Mouse (Mus musculus) lung, postnatal 0 days (tissue): Measurements from ENCODE around the gene Lrp1. TPM values are rescaled to one million over a fixed set of nuclear protein-coding genes. Genes with fewer than 3 reads are reported as not detected.

Experiments used
- ATAC-seq: fragments of 200-750 bp; cut with Nextera tagmentation; 2 replicates; pipeline ENCODE4 v1.8.0; 2017; ENCODE audit warnings: moderate library complexity
- DNase-seq: peaks from one replicate; pipeline ENCODE4 v3.0.0-alpha.2; 2016; ENCODE audit warnings: low spot score
- H3K27ac ChIP-seq: fragments of 300-500 bp; sonication (generic); 2 replicates; pipeline ENCODE4 v1.5.1; 2014; ENCODE audit warnings: antibody characterized with exemption, mild to moderate bottlenecking, low read length, mixed read lengths
- H3K27me3 ChIP-seq: fragments of 300-500 bp; sonication (generic); replicated peaks from 2 replicates; pipeline ENCODE4 v1.6.1; 2014; ENCODE audit warnings: low read length, mixed read lengths; ENCODE audit not compliant: insufficient read depth
- H3K36me3 ChIP-seq: fragments of 300-500 bp; sonication (generic); 2 replicates; pipeline ENCODE4 v1.6.1; 2014; ENCODE audit warnings: low read length, mixed read lengths; ENCODE audit not compliant: insufficient read depth
- H3K4me1 ChIP-seq: fragments of 300-500 bp; sonication (generic); 2 replicates; pipeline ENCODE4 v1.6.1; 2014; ENCODE audit warnings: antibody characterized with exemption, low read depth, low read length, mixed read lengths; ENCODE audit not compliant: insufficient read depth
- H3K4me2 ChIP-seq: fragments of 300-500 bp; sonication (generic); replicated peaks from 2 replicates; pipeline ENCODE4 v1.6.1; 2014; ENCODE audit warnings: low read depth, mild to moderate bottlenecking, low read length, moderate library complexity, mixed read lengths
- H3K4me3 ChIP-seq: fragments of 300-500 bp; sonication (generic); 2 replicates; pipeline ENCODE4 v1.5.1; 2014; ENCODE audit warnings: low read depth, low read length
- H3K9ac ChIP-seq: fragments of 300-500 bp; sonication (generic); replicated peaks from 2 replicates; pipeline ENCODE4 v1.6.1; 2014; ENCODE audit warnings: low read depth, mild to moderate bottlenecking
- H3K9me3 ChIP-seq: fragments of 300-500 bp; sonication (generic); 2 replicates; pipeline ENCODE4 v1.6.1; 2016; ENCODE audit warnings: low read length, mixed read lengths
- CTCF ChIP-seq: IDR thresholded peaks from 2 replicates; pipeline ENCODE4 v1.5.1; 2016; ENCODE audit warnings: antibody characterized with exemption, mild to moderate bottlenecking
- EP300 ChIP-seq: IDR thresholded peaks from 2 replicates; pipeline ENCODE4 v1.6.1; 2016; ENCODE audit warnings: antibody characterized with exemption, mild to moderate bottlenecking, control low read depth
- WGBS: fragments of 180-500 bp; shearing (Covaris S2); extraction: QIAGEN DNeasy Blood & Tissue Kit; methylation state at CpG from one replicate; pipeline ENCODE4 v1.1.7; 2014; 5-methylcytosine and 5-hydroxymethylcytosine counted together
- polyA plus RNA-seq: library from polyadenylated mRNA; unstranded; fragments of >200 nt; fragmentation: Nextera tagmentation; extraction: Ambion mirVana; gene quantifications from 2 replicates; pipeline ENCODE4 v1.2.1, GENCODE M21; 2015

Gene Lrp1
- polyA plus RNA-seq, 1 experiment from 2014 or later = 71.0 TPM

GRCm38 (mm10) chr10:127542720-127543119 is 78.2 kb downstream of the Lrp1 start:
- H3K27me3 ChIP-seq = no peaks in the 10 kb centered on the region
- TF ChIP-seq EP300 = no peak
- TF ChIP-seq CTCF = no peak
- H3K4me1 ChIP-seq = no peaks in the 10 kb centered on the region
- H3K27ac ChIP-seq = no peak overlapping the region
- no peak for ATAC-seq
- no peak overlapping the region for H3K4me3 ChIP-seq
- no peaks in the 10 kb centered on the region for H3K9me3 ChIP-seq
- H3K36me3 ChIP-seq = peaks cover 7% of the 10 kb centered on the region
- DNase-seq = no peak
- no peak overlapping the region for H3K9ac ChIP-seq
- WGBS = 58% methylated on average over 6 of the region's 6 CpGs
- no peak overlapping the region for H3K4me2 ChIP-seq

GRCm38 (mm10) chr10:127542084-127542483 is 78.9 kb downstream of the Lrp1 start:
- no peak overlapping the region for H3K4me2 ChIP-seq
- no peaks in the 10 kb centered on the region for H3K4me1 ChIP-seq
- H3K27ac ChIP-seq = no peak overlapping the region
- DNase-seq (no peak), ATAC-seq (no peak)
- no peaks in the 10 kb centered on the region for H3K9me3 ChIP-seq
- TF ChIP-seq CTCF (no peak), EP300 (no peak)
- H3K36me3 ChIP-seq = peaks cover 7% of the 10 kb centered on the region
- no peak overlapping the region for H3K4me3 ChIP-seq
- no peak overlapping the region for H3K9ac ChIP-seq
- 78% methylated on average over 13 of the region's 13 CpGs for WGBS
- H3K27me3 ChIP-seq = no peaks in the 10 kb centered on the region

- H3K36me3 ChIP-seq = peaks cover 7% of the 10 kb centered on the region
Measured at GRCm38 (mm10) chr10:127541510-127541909, 79.4 kb downstream of the Lrp1 start.

GRCm38 (mm10) chr10:127537854-127538583 is 82.9 kb downstream of the Lrp1 start:
- Histone ChIP-seq H3K4me1 (peaks cover 4% of the 10 kb centered on the region; the same call in 1 of the 2 replicates), H3K36me3 (peaks cover 7% of the 10 kb centered on the region), H3K4me3 (no peak overlapping the region), H3K9me3 (no peaks in the 10 kb centered on the region), H3K27me3 (peaks cover 27% of the 10 kb centered on the region), H3K27ac (no peak overlapping the region), H3K9ac (no peak overlapping the region), H3K4me2 (no peak overlapping the region)
- TF ChIP-seq CTCF = peak; percentile 96
- TF ChIP-seq EP300 = no peak
- DNase-seq = peak; percentile 86
- peak; percentile 38 for ATAC-seq
- 31% methylated on average over 7 of the region's 7 CpGs for WGBS

More at GRCm38 (mm10) chr10:127541510-127541909, 79.4 kb downstream of the Lrp1 start:
- no peaks in the 10 kb centered on the region for H3K4me1 ChIP-seq
- no peak for DNase-seq
- H3K4me2 ChIP-seq = no peak overlapping the region
- no peak for TF ChIP-seq EP300
- TF ChIP-seq CTCF = no peak
- ATAC-seq = no peak
- H3K9me3 ChIP-seq = no peaks in the 10 kb centered on the region
- no peak overlapping the region for H3K27ac ChIP-seq
- H3K4me3 ChIP-seq = no peak overlapping the region
- H3K9ac ChIP-seq = no peak overlapping the region
- WGBS = 91% methylated on average over 8 of the region's 8 CpGs
- H3K27me3 ChIP-seq = 0 out of 2 replicates have a peak, but pooled peaks cover under 1% of the 10 kb centered on the region

GRCm38 (mm10) chr10:127536586-127537314 is 84.2 kb downstream of the Lrp1 start:
- DNase-seq (peak; percentile 72), ATAC-seq (no peak)
- peaks cover 7% of the 10 kb centered on the region for H3K36me3 ChIP-seq
- WGBS = 10% methylated on average over 8 of the region's 8 CpGs
- no peaks in the 10 kb centered on the region for H3K9me3 ChIP-seq
- H3K4me3 ChIP-seq = no peak overlapping the region
- H3K27ac ChIP-seq = no peak overlapping the region
- H3K4me2 ChIP-seq = no peak overlapping the region
- H3K9ac ChIP-seq = no peak overlapping the region
- peaks cover 4% of the 10 kb centered on the region; the same call in 1 of the 2 replicates for H3K4me1 ChIP-seq
- H3K27me3 ChIP-seq = peaks cover 38% of the 10 kb centered on the region
- TF ChIP-seq EP300 = no peak
- peak; percentile 62 for TF ChIP-seq CTCF

- H3K36me3 ChIP-seq = peaks cover under 1% of the 10 kb centered on the region; the same call in 1 of the 2 replicates
- DNase-seq = no peak
- peak; percentile 2; the same call in 1 of the 2 replicates for ATAC-seq
- WGBS = 3% methylated on average over 23 of the region's 30 CpGs
- H3K4me3 ChIP-seq = peak overlapping the region; percentile 41; the same call in 1 of the 2 replicates
- no peak overlapping the region for H3K27ac ChIP-seq
- no peaks in the 10 kb centered on the region for H3K9me3 ChIP-seq
- peak overlapping the region; percentile 68 for H3K4me2 ChIP-seq
- H3K9ac ChIP-seq = no peak overlapping the region
- peaks cover 4% of the 10 kb centered on the region; the same call in 1 of the 2 replicates for H3K4me1 ChIP-seq
- TF ChIP-seq CTCF (no peak), EP300 (no peak)
- peaks cover 53% of the 10 kb centered on the region for H3K27me3 ChIP-seq
Measured at GRCm38 (mm10) chr10:127534929-127535384, 86.0 kb downstream of the Lrp1 start.
